Mouse (Mus musculus) central nervous system, embryonic 11.5 days (tissue): ENCODE results near the gene Nedd9. TPM values are rescaled to one million over a fixed set of nuclear protein-coding genes. Genes with fewer than 3 reads are reported as not detected.

Experiments used
- polyA plus RNA-seq: library from polyadenylated mRNA; depleted of rRNA; stranded (reverse); fragments of >200 nt; gene quantifications from 2 replicates; pipeline ENCODE4 v1.2.3, GENCODE M21; 2012; rRNA removed

Nedd9 gene
- polyA plus RNA-seq = 7.8 and 15.9 TPM in 2 replicates

GRCm38 (mm10) chr13:41486606-41487408, at the start of gene Nedd9:
TSS of gene Nedd9 (minus strand) at chr13:41487362.

GRCm38 (mm10) chr13:41273927-41274650, 213.1 kb downstream of the Nedd9 start, which contains the start of gene Gm17364:
TSS of gene Gm17364 (minus strand) at chr13:41273977.

Other genes starting within 250 kb of the Nedd9 start
- 6.6 and 12.7 TPM in 2 replicates for gene Smim13, start 237.5 kb downstream of the Nedd9 start, polyA plus RNA-seq
- not detected in 2 replicates for gene Gm17364, start 213.4 kb downstream of the Nedd9 start, polyA plus RNA-seq
- gene Tmem170b, start 118.5 kb upstream of the Nedd9 start, polyA plus RNA-seq = 5.0 and 7.2 TPM in 2 replicates